Comparison of ENCODE assay signal across 10 mouse cellular contexts in genomic region chr4:44663489-44663888, GRCm38 (mm10). TPM values are rescaled to one million over a fixed set of nuclear protein-coding genes. Genes with fewer than 3 reads are reported as not detected.
DNase-seq lines count a peak whose midpoint lies in the region; ATAC-seq lines count a peak whose summit lies in the region.
"Had no signal": no experiment of that assay in that cellular context is flagged by ENCODE, and none has a peak within 500 bp of the region (broad histone marks: within the 10 kb centered on the region; RNA-seq: fewer than 3 reads in every experiment).

No protein-coding gene starts in this region.

- 0 out of 2 replicates have a peak overlapping the region, but pooled peaks have one; percentile 95 for H3K4me2 ChIP-seq in lung, embryonic 16.5 days (ENCODE audit: low read depth, low read length)
- H3K4me2 ChIP-seq in limb, embryonic 11.5 days (ENCODE audit: low read depth, severe bottlenecking): peak overlapping the region; percentile 94; the same call in 1 of the 2 replicates
- peak overlapping the region; percentile 97 for H3K4me2 ChIP-seq in stomach, embryonic 15.5 days

- WGBS in heart, embryonic 10.5 days: 19% methylated on average over 10 of the region's 10 CpGs
- 20% methylated on average over 10 of the region's 10 CpGs for WGBS in lung, embryonic 16.5 days
- 20% methylated on average over 10 of the region's 10 CpGs for WGBS in limb, embryonic 11.5 days
- 27% methylated on average over 10 of the region's 10 CpGs for WGBS in stomach, embryonic 15.5 days

- H3K9ac ChIP-seq in lung, embryonic 16.5 days (ENCODE audit: low read length): no peak overlapping the region
- no peak overlapping the region for H3K9ac ChIP-seq in limb, embryonic 11.5 days (ENCODE audit: low read length)
- no peak overlapping the region for H3K9ac ChIP-seq in stomach, embryonic 15.5 days
- H3K9ac ChIP-seq: liver, embryonic 13.5 days had no signal

- no peaks in the 10 kb centered on the region for H3K36me3 ChIP-seq in heart, embryonic 10.5 days
- no peaks in the 10 kb centered on the region for H3K36me3 ChIP-seq in lung, embryonic 16.5 days (ENCODE audit: control insufficient read depth, insufficient read depth, low read length)
- no peaks in the 10 kb centered on the region for H3K36me3 ChIP-seq in limb, embryonic 11.5 days (ENCODE audit: control insufficient read depth, insufficient read depth, low read length)
- H3K36me3 ChIP-seq in stomach, embryonic 15.5 days: no peaks in the 10 kb centered on the region
- H3K36me3 ChIP-seq: liver, embryonic 13.5 days had no signal

- ATAC-seq in lung, embryonic 16.5 days (ENCODE audit: low read depth): no peak
- ATAC-seq in limb, embryonic 11.5 days (ENCODE audit: insufficient number of reproducible peaks, low FRiP score, low TSS enrichment, low read depth): no peak
- no peak for ATAC-seq in stomach, embryonic 15.5 days (ENCODE audit: insufficient read depth, low FRiP score, low read depth)

- DNase-seq in heart, embryonic 10.5 days (ENCODE audit: low spot score): no peak
- no peak for DNase-seq in heart, adult 11 months
- no peak for DNase-seq in lung, adult 18-20 months
- peak; percentile 33 for DNase-seq in limb, embryonic 11.5 days (ENCODE audit: low spot score)
- no peak for DNase-seq in right cerebral cortex, postnatal 36 days (ENCODE audit: low spot score in 2 of 2)
- no peak for DNase-seq in thymus, postnatal 0 days (ENCODE audit: low spot score)
- DNase-seq: liver, embryonic 13.5 days; thymus, postnatal 25 days had no signal

- H3K27ac ChIP-seq in heart, embryonic 10.5 days: no peak overlapping the region
- H3K27ac ChIP-seq in lung, embryonic 16.5 days (ENCODE audit: low read length): no peak overlapping the region
- no peak overlapping the region for H3K27ac ChIP-seq in limb, embryonic 11.5 days (replicated peaks; ENCODE audit: low read depth, low read length)
- no peak overlapping the region for H3K27ac ChIP-seq in stomach, embryonic 15.5 days
- H3K27ac ChIP-seq: liver, embryonic 13.5 days had no signal

- H3K27me3 ChIP-seq in heart, embryonic 10.5 days (ENCODE audit: insufficient read depth, poor library complexity, severe bottlenecking): peaks cover 92% of the 10 kb centered on the region
- H3K27me3 ChIP-seq in lung, embryonic 16.5 days (ENCODE audit: control insufficient read depth, insufficient read depth, low read depth, low read length): peaks cover 42% of the 10 kb centered on the region
- peaks cover 43% of the 10 kb centered on the region for H3K27me3 ChIP-seq in limb, embryonic 11.5 days (ENCODE audit: control insufficient read depth, insufficient read depth, low read length)
- peaks cover 48% of the 10 kb centered on the region for H3K27me3 ChIP-seq in stomach, embryonic 15.5 days (replicated peaks)

- H3K4me3 ChIP-seq in heart, embryonic 10.5 days: peak overlapping the region; percentile 70
- H3K4me3 ChIP-seq in lung, embryonic 16.5 days (ENCODE audit: low read length): no peak overlapping the region
- no peak overlapping the region for H3K4me3 ChIP-seq in limb, embryonic 11.5 days (ENCODE audit: low read depth, low read length)
- H3K4me3 ChIP-seq in stomach, embryonic 15.5 days (replicated peaks): peak overlapping the region; percentile 49

- no peaks in the 10 kb centered on the region for H3K9me3 ChIP-seq in heart, embryonic 10.5 days
- H3K9me3 ChIP-seq in lung, embryonic 16.5 days (ENCODE audit: control insufficient read depth, low read length): no peaks in the 10 kb centered on the region
- H3K9me3 ChIP-seq in limb, embryonic 11.5 days (ENCODE audit: control insufficient read depth, low read length): no peaks in the 10 kb centered on the region
- no peaks in the 10 kb centered on the region for H3K9me3 ChIP-seq in stomach, embryonic 15.5 days
- H3K9me3 ChIP-seq: liver, embryonic 13.5 days had no signal

- H3K4me1 ChIP-seq in heart, embryonic 10.5 days: peaks cover 9% of the 10 kb centered on the region; the same call in 1 of the 2 replicates
- H3K4me1 ChIP-seq in lung, embryonic 16.5 days (replicated peaks; ENCODE audit: control insufficient read depth, insufficient read depth, low read length): peaks cover 3% of the 10 kb centered on the region; the same call in 1 of the 2 replicates
- 0 out of 2 replicates have a peak, but pooled peaks cover 4% of the 10 kb centered on the region for H3K4me1 ChIP-seq in limb, embryonic 11.5 days (ENCODE audit: control insufficient read depth, insufficient read depth, low read length)
- 0 out of 2 replicates have a peak, but pooled peaks cover 10% of the 10 kb centered on the region for H3K4me1 ChIP-seq in stomach, embryonic 15.5 days
- H3K4me1 ChIP-seq: liver, embryonic 13.5 days had no signal

RNA-seq across cellular contexts. Expression of gene Pax5, which starts 46.8 kb away (rescaled TPM):
- 0.03 TPM in 1 of 2 replicates, not detected in the other for polyA plus RNA-seq in heart, embryonic 10.5 days (2016; fragmentation: Nextera tagmentation; extraction: Ambion mirVana)
- 0.19 TPM in 1 of 2 replicates, not detected in the other for polyA plus RNA-seq in lung, embryonic 16.5 days (2015; fragmentation: Nextera tagmentation; extraction: Ambion mirVana)
- not detected in 2 replicates for polyA plus RNA-seq in limb, embryonic 11.5 days (2014; fragmentation: Nextera tagmentation; extraction: Ambion mirVana)
- polyA plus RNA-seq in stomach, embryonic 15.5 days (2015; fragmentation: Nextera tagmentation; extraction: Ambion mirVana): 0.05 and 0.12 TPM in 2 replicates
- 0.03 and 0.21 TPM in 2 replicates for polyA plus RNA-seq in thymus, postnatal 0 days (2015; fragmentation: Nextera tagmentation; extraction: Ambion mirVana)

Comparison
In these comparisons a context has a peak if more than half of its experiments do, and no peak if none do; other contexts are left out.
1. H3K4me3 ChIP-seq: peak in heart, embryonic 10.5 days (single experiment) and stomach, embryonic 15.5 days (single experiment); none in lung, embryonic 16.5 days (single experiment) and limb, embryonic 11.5 days (single experiment).
2. Peak in every context shown above with its lines, with median percentiles within 50 percentile points of each other: H3K4me2 ChIP-seq.